Mouse (Mus musculus) granulocyte monocyte progenitor cell, adult 5-6 weeks (primary cell): ENCODE measurements around the gene Trappc3l. TPM values are rescaled to one million over a fixed set of nuclear protein-coding genes. Genes with fewer than 3 reads are reported as not detected.
"Not testable (repeated sequence)": the region's sequence is repeated elsewhere in the genome, so short reads cannot be mapped to it uniquely, and the experiment has no call there.

ENCODE experiments used
- ATAC-seq: replicated peaks from 2 replicates; pipeline ENCODE4 v1.8.0; 2016; ENCODE audit warnings: mild to moderate bottlenecking, moderate TSS enrichment, inconsistent platforms; ENCODE audit not compliant: poor library complexity, severe bottlenecking
- total RNA-seq, 2 experiments: library from RNA; stranded (forward) in 1 of 2; stranded (reverse) in 1 of 2; fragments of 200-712, 200-1000 nt in 1 of 2; fragments of >200 nt in 1 of 2; fragmentation: Nextera tagmentation in 1 of 2; gene quantifications; 2 replicates each; pipeline ENCODE4 v1.2.3; 2014 to 2017

The Trappc3l gene
- total RNA-seq (2014; fragmentation: Nextera tagmentation) = not detected in 2 replicates
- not detected in 2 replicates for total RNA-seq (2017)

GRCm38 (mm10) chr10:34037401-34037800 is at the start of gene Trappc3l:
TSS of gene Trappc3l (plus strand) at chr10:34037597.
- ATAC-seq = no peak

DNA sequence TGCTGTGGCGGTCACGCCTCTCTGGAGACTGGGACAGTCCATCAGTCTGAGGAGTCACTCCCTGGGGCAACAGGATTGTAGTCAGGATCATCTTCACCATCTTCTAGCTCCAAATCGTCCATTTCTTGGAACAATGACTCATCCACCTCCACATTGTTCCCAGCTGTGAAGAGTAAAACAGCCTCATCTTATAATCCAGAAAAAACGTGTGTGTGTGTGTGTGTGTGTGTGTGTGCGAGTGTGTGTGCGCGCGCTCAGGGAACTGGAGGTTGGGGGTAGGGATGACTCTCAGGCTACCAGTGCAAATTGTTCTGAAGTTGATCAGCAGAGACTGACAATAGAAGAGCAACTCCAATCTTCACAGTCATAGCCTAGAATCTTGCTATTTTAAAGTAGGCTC is 40.7 kb upstream of the Trappc3l start:
- not testable (repeated sequence) for ATAC-seq

DNA sequence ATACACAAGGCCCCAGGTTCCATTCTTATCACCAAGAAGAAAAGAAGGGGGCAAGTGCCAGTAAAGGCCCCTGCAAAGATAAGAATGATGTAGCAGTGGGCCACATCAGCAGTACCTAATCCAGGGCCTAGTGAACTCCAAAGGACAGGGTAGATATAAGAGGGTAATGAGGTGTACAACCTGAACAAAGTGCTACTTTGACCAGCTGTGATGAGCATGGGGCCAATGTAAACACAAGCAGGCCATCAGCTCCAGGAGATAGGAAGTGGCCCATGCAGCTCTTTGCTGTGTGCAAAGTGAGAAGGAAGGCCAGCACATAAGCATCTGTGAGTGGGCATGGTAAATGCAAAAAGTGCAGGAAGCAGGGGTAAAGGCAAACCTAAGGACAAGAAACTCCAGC is 39.0 kb upstream of the Trappc3l start:
- no peak for ATAC-seq

GRCm38 (mm10) chr10:34012581-34012980 is 24.8 kb upstream of the Trappc3l start:
- ATAC-seq = no peak

DNA sequence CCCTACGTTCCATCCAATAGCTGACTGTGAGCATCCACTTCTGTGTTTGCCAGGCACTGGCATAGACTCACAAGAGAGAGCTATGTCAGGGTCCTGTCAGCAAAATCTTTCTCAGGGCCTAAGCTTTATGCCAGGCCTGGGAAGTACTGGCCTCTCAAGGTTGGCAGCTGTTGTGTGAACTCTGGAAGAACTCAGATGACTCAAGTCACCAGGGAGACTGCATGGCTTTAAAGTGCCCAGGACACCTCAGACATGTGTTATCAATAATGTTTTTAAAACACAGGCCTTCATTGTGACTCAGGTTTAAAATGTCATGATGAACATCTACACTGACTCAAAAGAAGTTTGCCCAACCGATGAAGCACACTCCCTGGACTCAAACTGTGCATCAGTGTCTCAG is 24.2 kb upstream of the Trappc3l start:
- ATAC-seq = no peak

- ATAC-seq = peak; percentile 13
These were observed 18.6 kb upstream of the Trappc3l start for GRCm38 (mm10) chr10:34018746-34019301.

DNA sequence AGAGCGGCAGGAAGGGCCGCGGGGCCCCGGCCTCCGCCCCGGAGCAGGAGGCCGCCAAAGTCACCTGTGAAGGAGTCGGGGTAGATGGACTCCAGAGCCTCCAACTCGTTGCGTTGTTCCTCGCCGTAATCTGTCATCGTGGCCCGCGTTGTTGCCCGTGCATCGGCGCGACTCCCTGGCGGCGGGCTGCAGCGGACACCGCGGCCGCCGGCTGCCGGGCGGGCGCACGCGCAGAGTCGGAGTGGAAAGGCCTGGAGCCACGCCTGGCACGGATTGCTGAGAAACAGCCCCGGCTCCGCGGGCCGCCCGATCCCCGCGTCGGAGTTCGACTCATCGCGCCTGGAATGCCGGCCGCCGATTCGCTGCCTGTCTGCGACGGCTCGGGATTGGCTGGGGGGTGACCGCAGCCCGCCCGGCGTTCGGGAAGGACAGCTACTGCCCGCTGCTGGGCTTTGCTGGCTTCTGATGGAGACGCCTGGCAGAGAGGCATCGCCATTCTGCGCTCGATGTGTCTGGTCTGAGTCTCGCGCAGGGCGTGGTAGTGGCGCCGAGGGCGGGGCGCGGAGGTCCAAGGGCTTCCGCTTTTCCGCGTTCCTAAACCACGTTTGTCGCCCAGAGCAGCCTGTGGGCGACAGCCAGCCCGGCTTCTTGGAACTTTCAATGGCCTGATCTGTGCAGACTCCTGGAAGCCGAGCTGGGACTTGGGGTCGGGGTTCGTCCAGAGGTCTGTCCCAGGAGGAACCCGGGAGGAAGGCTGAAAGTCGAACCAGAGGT is 17.9 kb upstream of the Trappc3l start, which contains the start of gene Rwdd1:
TSS of gene Rwdd1 (minus strand) at position 323 of the 774 bp plus-strand sequence.
- ATAC-seq = peak; percentile 93

GRCm38 (mm10) chr10:34030322-34030721 is 7.1 kb upstream of the Trappc3l start:
- ATAC-seq = peak; percentile 82

DNA sequence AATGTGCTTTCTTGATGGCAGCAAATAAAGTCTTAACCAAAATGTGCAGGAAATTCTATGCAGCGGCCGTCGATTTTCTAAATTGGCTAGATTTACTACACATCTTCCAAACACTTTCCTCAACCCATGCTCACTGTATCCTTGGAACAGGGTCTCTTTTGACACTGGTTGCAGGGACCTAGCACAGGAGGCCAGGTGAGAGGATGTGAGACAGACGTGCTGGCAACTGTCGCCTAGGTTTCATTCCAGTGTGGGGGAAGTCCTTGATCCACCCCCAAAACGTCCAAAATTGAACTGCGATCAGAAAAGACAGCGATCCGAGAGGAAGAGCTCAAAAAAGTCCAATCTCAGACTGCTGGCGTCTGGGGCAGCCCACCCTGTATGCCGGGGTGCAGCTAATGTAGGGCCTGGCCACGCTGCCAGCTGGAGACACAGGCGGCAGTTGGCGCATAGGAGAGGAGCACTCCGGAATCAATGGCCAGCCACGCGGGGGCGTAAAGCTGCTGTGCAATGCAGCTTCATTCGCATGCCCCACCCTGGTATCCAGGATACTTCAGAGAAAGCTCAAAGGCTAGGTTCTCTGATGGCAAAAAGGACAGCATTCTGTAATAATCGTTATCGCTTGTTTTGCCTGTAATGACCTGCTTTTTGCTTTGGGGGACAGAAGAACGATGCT is 3.6 kb upstream of the Trappc3l start:
- ATAC-seq = peak; percentile 90

DNA sequence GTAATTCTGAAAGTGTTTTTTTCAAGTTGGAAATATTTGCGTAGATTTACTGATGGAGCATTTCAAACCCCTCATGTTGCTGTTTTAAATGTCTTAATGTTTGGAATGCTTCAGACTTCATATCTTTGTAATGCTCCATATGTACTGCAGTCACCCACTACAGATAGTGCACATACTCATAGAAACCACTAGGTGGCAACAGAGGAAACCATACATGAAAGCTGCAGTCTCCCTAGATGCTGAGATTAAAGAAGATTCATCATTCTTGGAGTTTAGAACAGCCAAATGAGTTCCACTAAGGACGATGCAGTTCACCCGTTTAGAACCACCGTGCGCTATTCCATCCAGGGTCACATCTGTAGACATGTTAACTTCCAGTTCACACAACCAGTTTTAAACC is 810 bp upstream of the Trappc3l start:
- peak; percentile 85 for ATAC-seq

DNA sequence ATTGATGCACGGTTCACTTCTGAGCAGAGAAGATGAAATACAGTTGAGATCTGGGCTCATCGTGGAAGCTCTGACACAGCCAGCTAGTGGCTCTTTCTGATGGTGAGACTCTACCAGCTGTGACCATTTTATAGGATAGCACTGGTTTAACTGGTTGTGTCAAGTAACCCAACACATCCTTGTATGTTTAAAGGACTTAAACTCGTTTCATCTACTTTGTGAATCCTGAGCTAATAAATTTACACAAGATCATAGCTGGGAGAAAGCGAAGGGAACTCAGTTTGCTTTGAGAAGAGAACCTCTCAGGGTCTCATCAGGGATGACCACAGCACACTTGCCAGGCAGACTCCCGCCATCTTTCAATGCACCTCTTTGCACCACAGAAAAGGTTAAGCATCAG is 6.8 kb downstream of the Trappc3l start, which contains the start of gene Calhm4:
TSS of gene Calhm4 (minus strand) at position 101 of the 400 bp plus-strand sequence.
- no peak for ATAC-seq

DNA sequence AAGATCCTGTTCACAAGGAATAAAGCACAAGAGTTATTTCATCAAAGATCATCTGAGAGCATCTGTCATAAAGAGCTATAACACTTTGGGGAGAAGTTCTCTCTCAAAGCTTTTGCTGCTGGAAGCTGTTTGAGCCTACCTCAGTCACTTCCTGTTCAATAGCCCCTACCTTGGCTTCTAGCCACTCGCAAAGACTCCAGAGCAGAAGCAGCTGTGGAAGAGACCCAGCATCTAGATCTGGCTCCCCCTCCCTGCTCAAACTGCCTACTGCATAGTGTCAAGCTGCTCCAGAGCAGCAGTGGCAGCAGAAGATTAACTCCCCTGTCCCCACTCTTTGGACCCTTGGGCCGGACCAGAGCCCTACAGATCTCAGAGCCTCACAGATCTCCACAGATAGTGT is 16.6 kb downstream of the Trappc3l start:
- no peak for ATAC-seq

- ATAC-seq = no peak
These were observed 29.2 kb downstream of the Trappc3l start for GRCm38 (mm10) chr10:34066591-34066990.

DNA sequence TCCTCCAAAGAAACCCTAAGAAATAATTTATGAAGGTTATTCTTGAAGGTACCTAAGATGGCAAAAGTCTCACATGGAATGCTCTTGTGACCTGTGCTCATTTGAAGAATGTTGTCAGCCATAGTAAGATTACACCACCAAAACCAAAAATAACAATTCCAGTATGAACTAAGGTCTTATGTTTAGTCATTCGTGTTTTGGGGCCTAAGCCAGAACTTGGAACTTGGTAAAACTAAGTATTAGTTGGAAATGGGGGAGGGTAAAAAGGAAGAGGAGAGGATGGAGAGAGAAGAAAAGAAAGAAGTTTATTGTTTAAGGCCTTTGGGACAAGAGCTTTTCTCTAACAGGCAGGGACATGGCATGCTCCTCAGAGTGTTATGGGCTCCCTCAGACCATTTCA is 32.2 kb downstream of the Trappc3l start:
- ATAC-seq = no peak

- no peak for ATAC-seq
These were observed 33.6 kb downstream of the Trappc3l start for GRCm38 (mm10) chr10:34070999-34071492.

DNA sequence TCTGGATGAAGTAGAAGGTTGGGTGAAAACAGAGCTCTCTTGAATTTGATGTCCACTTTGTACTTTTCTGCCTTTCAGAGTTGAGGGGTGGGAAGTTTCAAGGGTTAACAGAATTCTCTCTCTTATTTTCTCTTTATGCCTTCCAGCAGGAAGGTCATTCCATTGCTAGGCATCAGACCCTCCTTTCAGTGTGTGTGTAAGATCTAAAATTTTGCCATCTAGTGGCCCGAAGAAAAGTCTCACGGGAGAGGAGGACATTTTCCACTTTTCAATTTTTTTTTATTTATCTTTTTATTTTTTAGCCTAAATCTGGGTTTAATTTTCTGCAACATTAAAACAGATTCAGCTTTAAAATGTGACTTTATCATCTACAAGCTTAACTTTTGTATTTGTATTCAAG is 34.3 kb downstream of the Trappc3l start:
- ATAC-seq = no peak

GRCm38 (mm10) chr10:34074522-34075200 is 37.3 kb downstream of the Trappc3l start:
- ATAC-seq = no peak

- ATAC-seq = no peak
These were observed 49.1 kb downstream of the Trappc3l start for GRCm38 (mm10) chr10:34086514-34086913.

- ATAC-seq = no peak
These were observed 51.1 kb downstream of the Trappc3l start for GRCm38 (mm10) chr10:34088515-34088914.

GRCm38 (mm10) chr10:34089517-34089916 is 52.1 kb downstream of the Trappc3l start:
- ATAC-seq = peak; percentile 65
